Mouse (Mus musculus) limb, embryonic 11.5 days (tissue): ENCODE results near the gene Npas4. TPM values are rescaled to one million over a fixed set of nuclear protein-coding genes. Genes with fewer than 3 reads are reported as not detected.
"Not testable (repeated sequence)": the region's sequence is repeated elsewhere in the genome, so short reads cannot be mapped to it uniquely, and the experiment has no call there.

Experiments
- ATAC-seq: fragments of 200-750 bp; cut with Nextera tagmentation; 2 replicates; pipeline ENCODE4 v1.8.0; 2017; ENCODE audit warnings: low read depth; ENCODE audit not compliant: insufficient number of reproducible peaks, low FRiP score, low TSS enrichment
- DNase-seq: peaks from one replicate; pipeline ENCODE4 v3.0.0-alpha.2; 2015; ENCODE audit warnings: low spot score
- H3K27ac ChIP-seq: fragments of 300-500 bp; sonication (generic); replicated peaks from 2 replicates; pipeline ENCODE4 v1.5.1; 2014; ENCODE audit warnings: low read depth, mild to moderate bottlenecking, low read length
- H3K27me3 ChIP-seq: fragments of 300-500 bp; sonication (generic); 2 replicates; pipeline ENCODE4 v1.6.1; 2014; ENCODE audit warnings: mild to moderate bottlenecking, low read length, mixed read lengths; ENCODE audit not compliant: control insufficient read depth, insufficient read depth
- H3K36me3 ChIP-seq: fragments of 300-500 bp; sonication (generic); 2 replicates; pipeline ENCODE4 v1.6.1; 2014; ENCODE audit warnings: mild to moderate bottlenecking, low read length, moderate library complexity, mixed read lengths; ENCODE audit not compliant: control insufficient read depth, insufficient read depth
- H3K4me1 ChIP-seq: fragments of 300-500 bp; sonication (generic); 2 replicates; pipeline ENCODE4 v1.6.1; 2014; ENCODE audit warnings: low read length, mixed read lengths; ENCODE audit not compliant: control insufficient read depth, insufficient read depth
- H3K4me2 ChIP-seq: fragments of 300-500 bp; sonication (generic); 2 replicates; pipeline ENCODE4 v1.6.1; 2014; ENCODE audit warnings: low read depth, mild to moderate bottlenecking, moderate library complexity; ENCODE audit not compliant: severe bottlenecking
- H3K4me3 ChIP-seq: fragments of 300-500 bp; sonication (generic); 2 replicates; pipeline ENCODE4 v1.5.1; 2014; ENCODE audit warnings: low read depth, low read length
- H3K9ac ChIP-seq: fragments of 300-500 bp; sonication (generic); 2 replicates; pipeline ENCODE4 v1.6.1; 2014; ENCODE audit warnings: mild to moderate bottlenecking, low read length
- H3K9me3 ChIP-seq: fragments of 300-500 bp; sonication (generic); 2 replicates; pipeline ENCODE4 v1.6.1; 2016; ENCODE audit warnings: low read length; ENCODE audit not compliant: control insufficient read depth
- WGBS: fragments of 180-500 bp; shearing (Covaris S2); extraction: QIAGEN DNeasy Blood & Tissue Kit; methylation state at CpG from one replicate; pipeline ENCODE4 v1.1.7; 2014; 5-methylcytosine and 5-hydroxymethylcytosine counted together
- polyA plus RNA-seq: library from polyadenylated mRNA; unstranded; fragments of >200 nt; fragmentation: Nextera tagmentation; extraction: Ambion mirVana; gene quantifications from 2 replicates; pipeline ENCODE4 v1.2.1, GENCODE M21; 2014

Npas4 gene
- polyA plus RNA-seq, 1 experiment from 2014 or later: not detected

DNA sequence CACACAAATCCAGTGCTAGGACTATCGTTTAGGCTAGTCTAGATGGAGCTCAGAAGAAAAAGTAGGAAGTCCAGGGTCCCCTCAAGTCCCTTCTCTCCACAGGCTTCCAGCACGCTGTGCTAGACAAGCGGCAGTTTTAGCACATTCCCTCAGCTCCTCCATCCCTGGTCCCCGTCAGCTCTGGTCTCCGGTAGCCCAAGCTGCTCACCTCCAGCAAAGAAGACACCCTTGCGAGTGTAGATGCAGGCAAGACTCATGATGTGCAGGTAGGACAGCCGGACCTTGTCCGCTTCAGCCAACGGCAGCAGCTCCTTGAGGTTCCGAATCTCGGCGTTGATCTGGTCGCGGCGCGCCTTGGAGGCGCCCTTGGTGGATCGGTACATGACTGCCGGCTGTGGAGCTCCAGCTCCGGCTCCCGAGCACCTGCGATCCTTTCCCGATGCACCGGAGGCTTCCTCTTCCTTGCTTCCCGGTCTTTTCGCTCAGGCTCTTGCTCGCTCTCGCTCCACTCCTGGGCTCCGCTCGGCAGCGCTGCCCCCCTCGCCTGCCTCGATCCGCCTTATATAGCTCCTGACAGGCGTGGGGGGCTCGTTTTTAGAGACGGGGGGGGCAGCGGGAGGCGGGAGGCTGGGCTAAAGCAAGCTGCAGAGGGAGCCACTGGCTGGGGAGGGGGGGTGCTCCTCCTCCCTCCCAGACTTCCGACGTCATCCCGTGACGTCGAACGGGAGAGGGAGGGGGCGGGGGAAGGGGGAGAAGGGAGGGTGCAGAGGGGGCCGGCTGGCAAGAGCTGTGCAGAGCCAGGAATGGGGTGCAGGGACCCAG is 471 bp downstream of the Npas4 start:
- WGBS: 20% methylated on average over 46 of the region's 47 CpGs
- no peak for DNase-seq
- Histone ChIP-seq H3K4me1 (no peaks in the 10 kb centered on the region), H3K27me3 (peaks cover 39% of the 10 kb centered on the region), H3K27ac (no peak overlapping the region), H3K9me3 (no peaks in the 10 kb centered on the region), H3K36me3 (no peaks in the 10 kb centered on the region), H3K9ac (no peak overlapping the region), H3K4me3 (no peak overlapping the region), H3K4me2 (no peak overlapping the region)
- no peak for ATAC-seq

- peaks cover 45% of the 10 kb centered on the region for H3K27me3 ChIP-seq
- DNase-seq (peak; percentile 100), ATAC-seq (no peak)
- H3K27ac ChIP-seq: no peak overlapping the region
- no peak overlapping the region for H3K4me2 ChIP-seq
- H3K9me3 ChIP-seq: no peaks in the 10 kb centered on the region
- WGBS: 4% methylated on average over 13 of the region's 13 CpGs
- no peaks in the 10 kb centered on the region for H3K36me3 ChIP-seq
- no peak overlapping the region for H3K9ac ChIP-seq
- H3K4me3 ChIP-seq: no peak overlapping the region
- no peaks in the 10 kb centered on the region for H3K4me1 ChIP-seq
These were observed 1.1 kb downstream of the Npas4 start for GRCm38 (mm10) chr19:4989013-4989412.

GRCm38 (mm10) chr19:4981767-4982166 is 8.3 kb downstream of the Npas4 start:
- no peak overlapping the region for H3K4me2 ChIP-seq
- H3K4me3 ChIP-seq: no peak overlapping the region
- H3K9me3 ChIP-seq: no peaks in the 10 kb centered on the region
- no peak overlapping the region for H3K9ac ChIP-seq
- no peaks in the 10 kb centered on the region for H3K4me1 ChIP-seq
- ATAC-seq (no peak), DNase-seq (peak; percentile 50)
- peaks cover 9% of the 10 kb centered on the region; the same call in 1 of the 2 replicates for H3K27me3 ChIP-seq
- H3K36me3 ChIP-seq: no peaks in the 10 kb centered on the region
- no peak overlapping the region for H3K27ac ChIP-seq

- ATAC-seq: no peak
- Histone ChIP-seq H3K9ac (no peak overlapping the region), H3K36me3 (peaks cover 10% of the 10 kb centered on the region; the same call in 1 of the 2 replicates), H3K4me2 (no peak overlapping the region), H3K4me1 (no peaks in the 10 kb centered on the region), H3K9me3 (peaks cover 3% of the 10 kb centered on the region; the same call in 1 of the 2 replicates), H3K4me3 (no peak overlapping the region), H3K27me3 (no peaks in the 10 kb centered on the region), H3K27ac (no peak overlapping the region)
- 75% methylated on average over 2 of the region's 2 CpGs for WGBS
- no peak for DNase-seq
These were observed 21.9 kb downstream of the Npas4 start for GRCm38 (mm10) chr19:4968236-4968635.

- peak within 1 kb of the TSS; percentile 68 for H3K27ac ChIP-seq
- peak within 1 kb of the TSS; percentile 85 for H3K9ac ChIP-seq
- peak; percentile 93 for ATAC-seq
- H3K4me3 ChIP-seq: peak within 1 kb of the TSS; percentile 89
- peak within 1 kb of the TSS; percentile 67 for H3K4me2 ChIP-seq
- H3K4me1 ChIP-seq: peaks cover 4% of the 10 kb centered on the region; the same call in 1 of the 2 replicates
- H3K9me3 ChIP-seq: peaks cover 3% of the 10 kb centered on the region; the same call in 1 of the 2 replicates
- H3K27me3 ChIP-seq: no peaks in the 10 kb centered on the region
- peak; percentile 93 for DNase-seq
- H3K36me3 ChIP-seq: peaks cover 10% of the 10 kb centered on the region; the same call in 1 of the 2 replicates
- under 1% methylated on average over 34 of the region's 34 CpGs for WGBS
These were observed 28.1 kb downstream of the Npas4 start, which contains the start of gene Mrpl11 for GRCm38 (mm10) chr19:4961928-4962601. Gene Mrpl11 (plus strand): TSS chr19:4962147.

GRCm38 (mm10) chr19:4948641-4949040 is 41.5 kb downstream of the Npas4 start:
- not testable (repeated sequence) for H3K4me3 ChIP-seq, H3K4me1 ChIP-seq, ATAC-seq, H3K27ac ChIP-seq, H3K36me3 ChIP-seq, H3K27me3 ChIP-seq, H3K9me3 ChIP-seq, H3K9ac ChIP-seq, H3K4me2 ChIP-seq, DNase-seq
- 84% methylated on average over 9 of the region's 9 CpGs for WGBS

DNA sequence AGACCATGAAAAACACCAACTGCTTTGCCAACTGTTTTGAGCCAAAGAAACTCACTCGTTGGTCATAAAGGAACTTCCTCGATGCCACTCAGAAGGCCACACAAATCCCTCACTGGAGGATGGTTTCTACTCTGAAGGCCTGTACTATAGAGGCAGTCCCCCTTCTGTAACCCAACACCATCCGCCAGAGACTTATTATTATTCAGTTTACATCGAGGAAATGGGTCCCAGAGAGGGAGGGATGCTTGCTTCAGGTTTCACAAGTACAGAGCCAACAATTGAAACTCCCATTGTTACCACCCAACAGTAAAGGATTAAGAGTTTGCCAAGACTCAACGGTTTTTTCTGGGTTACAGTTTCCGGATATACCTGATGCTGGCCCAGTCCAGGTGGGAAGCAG is 44.6 kb downstream of the Npas4 start:
- no peak for ATAC-seq
- Histone ChIP-seq H3K4me3 (no peak overlapping the region), H3K9me3 (no peaks in the 10 kb centered on the region), H3K9ac (no peak overlapping the region), H3K27me3 (0 out of 2 replicates have a peak, but pooled peaks cover 4% of the 10 kb centered on the region), H3K4me1 (peaks cover 10% of the 10 kb centered on the region; the same call in 1 of the 2 replicates), H3K36me3 (no peaks in the 10 kb centered on the region), H3K27ac (no peak overlapping the region), H3K4me2 (no peak overlapping the region)
- 48% methylated on average over 6 of the region's 6 CpGs for WGBS
- DNase-seq: no peak

DNA sequence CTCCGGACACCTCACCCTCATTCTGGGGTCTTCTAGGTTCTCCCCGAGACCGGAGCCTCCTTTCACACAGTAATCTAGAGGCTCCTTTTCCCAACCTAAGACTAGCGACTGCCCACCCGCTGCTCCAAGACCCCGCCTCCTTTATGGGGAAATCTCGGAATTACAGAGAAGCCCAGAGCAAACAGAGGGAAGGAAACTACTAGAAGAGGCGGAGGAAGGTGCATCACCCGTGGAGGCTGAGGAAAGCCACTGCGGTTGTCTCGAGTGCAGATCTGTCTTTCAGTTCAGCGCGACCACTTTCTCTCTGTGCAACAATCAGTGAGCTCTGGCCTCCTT is 46.9 kb downstream of the Npas4 start:
- Histone ChIP-seq H3K9me3 (no peaks in the 10 kb centered on the region), H3K4me3 (peak overlapping the region; percentile 67), H3K9ac (no peak overlapping the region), H3K36me3 (no peaks in the 10 kb centered on the region), H3K27ac (no peak overlapping the region), H3K4me1 (peaks cover 10% of the 10 kb centered on the region; the same call in 1 of the 2 replicates), H3K27me3 (0 out of 2 replicates have a peak, but pooled peaks cover 4% of the 10 kb centered on the region), H3K4me2 (peak overlapping the region; percentile 94)
- no peak for ATAC-seq
- 8% methylated on average over 13 of the region's 13 CpGs for WGBS
- no peak for DNase-seq
